Mouse (Mus musculus): ENCODE measurements around the gene Lyg2. TPM values are rescaled to one million over a fixed set of nuclear protein-coding genes. Genes with fewer than 3 reads are reported as not detected.
A peak's percentile ranks its signal among the peaks of the same experiment; 100 is the strongest.

Lyg2 gene
- polyA plus RNA-seq, 1 experiment from 2014 or later: not detected

GRCm38 (mm10) chr1:37877736-37878460 lies 38.4 kb downstream of the Lyg2 start:
- H3K36me3 ChIP-seq (ENCODE audit: poor library complexity, severe bottlenecking): peaks cover 69% of the 10 kb centered on the region
- peaks cover 3% of the 10 kb centered on the region for H3K4me1 ChIP-seq
- H3K4me3 ChIP-seq: no peak overlapping the region
- H3K9me3 ChIP-seq (replicated peaks): peaks cover 2% of the 10 kb centered on the region; the same call in 1 of the 2 replicates
- WGBS: 94% methylated on average over 13 of the region's 13 CpGs
- H3K9ac ChIP-seq: no peak overlapping the region
- no peak overlapping the region for H3K27ac ChIP-seq
- no peaks in the 10 kb centered on the region for H3K27me3 ChIP-seq
- ATAC-seq: no peak
- no peak overlapping the region for H3K4me2 ChIP-seq

GRCm38 (mm10) chr1:37873157-37873556 lies 43.1 kb downstream of the Lyg2 start:
- no peak overlapping the region for H3K9ac ChIP-seq
- peaks cover 2% of the 10 kb centered on the region; the same call in 1 of the 2 replicates for H3K9me3 ChIP-seq (replicated peaks)
- H3K4me2 ChIP-seq: peak overlapping the region; percentile 65
- peaks cover 11% of the 10 kb centered on the region for H3K4me1 ChIP-seq
- H3K27ac ChIP-seq: no peak overlapping the region
- 91% methylated on average over 4 of the region's 4 CpGs for WGBS
- H3K27me3 ChIP-seq: peaks cover 8% of the 10 kb centered on the region
- ATAC-seq: no peak
- peaks cover 35% of the 10 kb centered on the region for H3K36me3 ChIP-seq (ENCODE audit: poor library complexity, severe bottlenecking)
- no peak overlapping the region for H3K4me3 ChIP-seq

GRCm38 (mm10) chr1:37872131-37873067 lies 43.9 kb downstream of the Lyg2 start:
- Histone ChIP-seq H3K4me1 (peaks cover 11% of the 10 kb centered on the region), H3K36me3 (ENCODE audit: poor library complexity, severe bottlenecking) (peaks cover 27% of the 10 kb centered on the region), H3K9me3 (replicated peaks) (peaks cover 2% of the 10 kb centered on the region; the same call in 1 of the 2 replicates), H3K27ac (peak overlapping the region; percentile 44), H3K4me2 (peak overlapping the region; percentile 65), H3K4me3 (peak overlapping the region; percentile 48), H3K9ac (peak overlapping the region; percentile 43), H3K27me3 (peaks cover 8% of the 10 kb centered on the region)
- peak; percentile 92 for ATAC-seq
- WGBS: 7% methylated on average over 33 of the region's 33 CpGs

- Histone ChIP-seq H3K27me3 (peaks cover 8% of the 10 kb centered on the region), H3K4me3 (peak within 1 kb of the TSS; percentile 48), H3K4me2 (peak within 1 kb of the TSS; percentile 65), H3K9me3 (replicated peaks) (peaks cover 2% of the 10 kb centered on the region; the same call in 1 of the 2 replicates), H3K9ac (peak within 1 kb of the TSS; percentile 43), H3K36me3 (ENCODE audit: poor library complexity, severe bottlenecking) (peaks cover 20% of the 10 kb centered on the region), H3K4me1 (peaks cover 11% of the 10 kb centered on the region), H3K27ac (peak within 1 kb of the TSS; percentile 44)
- 5% methylated on average over 7 of the region's 7 CpGs for WGBS
- ATAC-seq: peak; percentile 67
Observed at GRCm38 (mm10) chr1:37871704-37872103, 44.6 kb downstream of the Lyg2 start, which contains the start of gene Lipt1. Gene Lipt1, plus strand, starts transcription at chr1:37871738.

GRCm38 (mm10) chr1:37869362-37869761 lies 46.9 kb downstream of the Lyg2 start:
- H3K4me1 ChIP-seq: peaks cover 19% of the 10 kb centered on the region
- no peak overlapping the region for H3K4me2 ChIP-seq
- no peak overlapping the region for H3K9ac ChIP-seq
- no peak for ATAC-seq
- 54% methylated on average over 2 of the region's 2 CpGs for WGBS
- no peak overlapping the region for H3K27ac ChIP-seq
- no peaks in the 10 kb centered on the region for H3K9me3 ChIP-seq (replicated peaks)
- H3K4me3 ChIP-seq: no peak overlapping the region
- H3K27me3 ChIP-seq: peaks cover 8% of the 10 kb centered on the region
- H3K36me3 ChIP-seq (ENCODE audit: poor library complexity, severe bottlenecking): no peaks in the 10 kb centered on the region

GRCm38 (mm10) chr1:37868640-37869039 lies 47.7 kb downstream of the Lyg2 start:
- H3K4me1 ChIP-seq: peaks cover 23% of the 10 kb centered on the region
- no peak overlapping the region for H3K4me2 ChIP-seq
- no peaks in the 10 kb centered on the region for H3K36me3 ChIP-seq (ENCODE audit: poor library complexity, severe bottlenecking)
- no peak overlapping the region for H3K9ac ChIP-seq
- H3K9me3 ChIP-seq (replicated peaks): no peaks in the 10 kb centered on the region
- H3K4me3 ChIP-seq: no peak overlapping the region
- WGBS: 65% methylated on average over 10 of the region's 10 CpGs
- H3K27me3 ChIP-seq: peaks cover 8% of the 10 kb centered on the region
- no peak for ATAC-seq
- H3K27ac ChIP-seq: no peak overlapping the region

GRCm38 (mm10) chr1:37867684-37868322 lies 48.5 kb downstream of the Lyg2 start:
- Histone ChIP-seq H3K4me2 (no peak overlapping the region), H3K9ac (no peak overlapping the region), H3K36me3 (ENCODE audit: poor library complexity, severe bottlenecking) (no peaks in the 10 kb centered on the region), H3K4me3 (no peak overlapping the region), H3K4me1 (peaks cover 19% of the 10 kb centered on the region), H3K9me3 (replicated peaks) (no peaks in the 10 kb centered on the region), H3K27me3 (peaks cover 8% of the 10 kb centered on the region), H3K27ac (no peak overlapping the region)
- WGBS: 74% methylated on average over 10 of the region's 10 CpGs
- no peak for ATAC-seq

GRCm38 (mm10) chr1:37867056-37867455 lies 49.2 kb downstream of the Lyg2 start:
- Histone ChIP-seq H3K9me3 (replicated peaks) (no peaks in the 10 kb centered on the region), H3K4me1 (peaks cover 16% of the 10 kb centered on the region), H3K4me2 (no peak overlapping the region), H3K36me3 (ENCODE audit: poor library complexity, severe bottlenecking) (no peaks in the 10 kb centered on the region), H3K4me3 (no peak overlapping the region), H3K27ac (no peak overlapping the region), H3K9ac (no peak overlapping the region), H3K27me3 (peaks cover 8% of the 10 kb centered on the region)
- WGBS: 73% methylated on average over 1 of the region's 1 CpGs
- ATAC-seq: no peak

- H3K27ac ChIP-seq: peak within 1 kb of the TSS; percentile 85
- peak within 1 kb of the TSS; percentile 66 for H3K4me3 ChIP-seq
- H3K4me1 ChIP-seq: peaks cover 12% of the 10 kb centered on the region; the same call in 1 of the 2 replicates
- H3K9ac ChIP-seq: peak within 1 kb of the TSS; percentile 82
- no peaks in the 10 kb centered on the region for H3K9me3 ChIP-seq (replicated peaks)
- peaks cover 8% of the 10 kb centered on the region for H3K27me3 ChIP-seq
- 83% methylated on average over 6 of the region's 6 CpGs for WGBS
- H3K4me2 ChIP-seq: peak within 1 kb of the TSS; percentile 68
- no peak for ATAC-seq
- H3K36me3 ChIP-seq (ENCODE audit: poor library complexity, severe bottlenecking): no peaks in the 10 kb centered on the region
Observed at GRCm38 (mm10) chr1:37866286-37866685, 50.0 kb downstream of the Lyg2 start, which contains the start of gene Tsga10. Gene Tsga10, minus strand, starts transcription at chr1:37866429.

GRCm38 (mm10) chr1:37865401-37866215 lies 50.7 kb downstream of the Lyg2 start:
- no peak for ATAC-seq
- Histone ChIP-seq H3K27ac (peak overlapping the region; percentile 85), H3K27me3 (peaks cover 8% of the 10 kb centered on the region), H3K9me3 (replicated peaks) (no peaks in the 10 kb centered on the region), H3K4me1 (peaks cover 12% of the 10 kb centered on the region; the same call in 1 of the 2 replicates), H3K9ac (peak overlapping the region; percentile 82), H3K36me3 (ENCODE audit: poor library complexity, severe bottlenecking) (no peaks in the 10 kb centered on the region), H3K4me2 (peak overlapping the region; percentile 68), H3K4me3 (peak overlapping the region; percentile 66)
- WGBS: 11% methylated on average over 23 of the region's 23 CpGs
